Mouse (Mus musculus): ENCODE data around the gene Nipbl. TPM values are rescaled to one million over a fixed set of nuclear protein-coding genes. Genes with fewer than 3 reads are reported as not detected.
A peak's percentile ranks its signal among the peaks of the same experiment; 100 is the strongest.

Gene Nipbl
- total RNA-seq, 2 experiments from 2014 or later = 34.0 to 35.3 TPM

DNA sequence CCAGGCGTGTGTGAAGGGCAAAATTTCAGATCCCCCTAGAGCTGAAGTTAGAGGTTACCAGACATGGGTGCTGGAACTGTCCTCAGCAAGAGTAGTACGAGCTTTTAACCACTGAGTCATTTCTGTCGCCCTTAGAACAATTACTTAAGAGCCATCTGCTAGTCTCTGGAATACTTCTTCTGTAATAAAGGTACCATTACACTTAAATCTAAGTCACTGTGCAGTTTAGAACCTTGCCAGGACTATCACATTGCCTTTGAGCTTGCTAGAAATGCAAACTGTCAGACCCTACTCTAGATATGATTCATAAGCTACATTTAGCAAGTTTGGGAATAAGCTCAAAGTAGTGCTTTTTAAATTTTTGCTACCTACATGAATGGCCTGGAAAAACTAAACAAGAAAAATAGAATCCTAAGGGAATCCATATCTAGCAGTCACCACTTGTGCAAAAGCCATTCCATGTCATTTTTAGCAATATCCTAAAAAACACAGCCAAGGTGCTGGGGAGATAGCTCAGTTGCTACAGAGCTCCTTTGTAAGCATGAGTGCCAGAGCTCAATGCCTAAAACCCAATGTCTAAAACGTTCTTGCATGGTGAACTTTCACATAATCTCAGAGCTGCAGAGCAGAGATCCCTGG, 27.6 kb downstream of the Nipbl start:
- DNase-seq = no peak

DNA sequence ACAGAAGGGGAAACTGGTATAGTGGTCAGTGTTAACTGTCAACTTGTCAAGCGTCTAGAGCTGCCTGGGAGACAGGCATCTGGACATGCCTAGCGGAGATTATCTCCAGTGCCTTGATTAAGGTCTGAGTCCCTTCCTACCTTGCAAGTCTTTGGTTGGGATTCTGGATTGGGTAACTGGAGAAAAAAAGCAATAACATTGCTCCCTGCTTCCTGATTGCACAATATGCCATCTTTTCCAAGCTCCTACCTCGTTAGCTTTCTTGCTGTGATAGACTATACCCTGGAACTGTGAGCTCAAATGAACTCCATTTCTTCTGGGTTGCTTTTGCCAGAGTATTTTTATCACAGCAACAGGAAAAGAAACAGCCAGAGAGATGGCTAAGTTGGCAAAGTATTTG, 30.9 kb downstream of the Nipbl start:
- DNase-seq = no peak

DNA sequence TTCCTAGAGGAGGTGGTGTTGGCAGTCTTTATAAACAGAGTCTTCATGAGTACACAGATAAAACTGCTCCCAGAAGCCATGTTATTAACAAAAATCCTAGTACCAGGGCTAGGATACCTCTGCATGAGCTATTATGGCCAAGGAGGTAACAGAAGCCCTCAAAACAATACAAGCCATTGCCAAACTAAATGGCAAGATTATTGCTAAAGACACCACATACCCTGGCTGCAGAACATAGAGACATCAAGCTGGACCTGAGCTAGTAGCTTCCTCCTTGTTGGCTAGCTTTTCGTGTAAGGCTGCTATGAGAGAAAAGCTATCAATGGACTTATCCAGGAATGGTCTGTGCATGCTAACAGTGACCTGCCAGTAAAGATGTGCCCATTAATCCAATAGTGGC, 32.4 kb downstream of the Nipbl start:
- no peak for DNase-seq

DNA sequence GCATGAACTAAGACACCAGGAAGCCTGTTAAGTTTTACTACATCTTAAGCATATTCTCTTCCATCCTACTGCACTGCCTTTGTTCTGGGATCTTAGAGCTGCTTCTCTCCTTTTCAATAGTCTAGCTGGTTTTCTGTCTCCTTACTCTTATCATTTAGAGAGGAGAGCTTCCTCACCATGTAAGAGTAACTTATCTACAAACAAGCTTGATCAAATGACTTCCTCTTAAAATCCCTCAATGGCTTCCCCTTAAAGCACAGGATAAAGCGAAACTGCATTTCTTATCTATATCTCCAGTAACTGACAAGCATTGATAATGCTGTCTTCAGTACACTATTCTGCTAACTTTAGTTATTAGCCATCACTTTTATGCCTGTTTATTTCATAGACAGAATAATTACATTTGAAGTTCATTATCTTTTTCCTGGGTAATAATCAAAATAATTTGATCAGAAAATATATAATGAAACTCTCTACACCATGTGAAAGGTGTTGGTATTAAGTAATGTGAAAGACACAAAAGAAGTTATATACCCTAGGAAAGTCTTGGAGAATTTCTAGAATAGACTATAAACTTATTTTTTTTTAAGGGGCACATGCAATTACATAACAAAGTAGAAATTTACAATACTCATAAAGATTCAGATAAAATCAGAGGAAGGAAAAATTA, 33.0 kb downstream of the Nipbl start:
- DNase-seq = no peak

DNA sequence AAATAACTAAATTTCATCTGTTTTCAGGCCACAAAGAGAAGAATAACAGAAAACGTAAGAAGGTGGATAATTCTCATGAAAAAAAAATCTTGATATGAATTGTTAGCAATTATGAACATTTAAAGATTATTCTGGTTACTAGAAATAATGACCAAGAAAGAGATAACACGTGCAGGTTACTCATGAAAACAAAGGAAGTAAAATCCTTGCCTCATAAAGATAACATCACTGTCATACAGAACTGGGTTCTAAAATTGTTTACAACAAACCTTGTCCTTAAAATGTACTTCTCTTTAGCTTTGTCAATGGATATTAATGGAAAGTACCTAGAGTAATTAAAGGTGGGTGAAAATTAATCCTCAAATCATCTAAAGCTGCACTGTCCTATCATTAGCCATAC, 37.2 kb downstream of the Nipbl start:
- DNase-seq = no peak

DNA sequence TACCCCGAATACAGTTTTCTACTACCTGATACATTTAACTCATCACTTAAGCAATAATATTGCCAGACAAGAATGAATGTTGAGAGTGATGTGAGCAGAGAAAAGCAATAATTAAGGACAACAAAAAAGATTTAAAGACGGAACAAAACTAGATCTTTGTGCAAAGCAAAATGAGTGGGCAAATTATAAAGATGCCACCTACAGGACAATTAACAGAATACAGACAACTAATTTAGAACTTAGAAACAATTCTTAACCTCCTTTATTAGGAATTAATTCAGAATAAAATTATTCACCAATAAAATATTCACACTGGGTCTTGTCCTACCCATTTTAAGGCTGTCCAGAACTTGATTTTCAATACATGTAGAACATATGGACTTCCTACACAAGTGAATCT, 38.0 kb downstream of the Nipbl start:
- DNase-seq = no peak

DNA sequence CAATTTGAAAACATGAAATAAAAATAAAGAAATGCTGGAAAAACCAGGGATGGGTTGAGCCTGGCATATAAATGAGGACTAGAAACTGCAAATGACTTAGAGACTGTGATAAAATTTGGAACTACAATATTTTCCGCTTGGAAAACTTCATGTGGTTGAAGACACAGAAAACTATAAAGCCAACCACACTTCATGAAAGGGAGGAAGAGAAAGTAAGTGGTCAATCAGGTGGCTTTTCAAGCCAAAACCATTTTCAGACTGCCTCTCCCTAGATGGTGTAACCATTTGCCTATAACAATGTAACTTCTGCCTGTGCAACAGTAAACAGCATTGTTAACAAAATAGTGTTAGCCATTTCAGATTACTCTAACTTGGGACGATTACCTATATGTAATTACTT, 41.7 kb downstream of the Nipbl start:
- no peak for DNase-seq

DNA sequence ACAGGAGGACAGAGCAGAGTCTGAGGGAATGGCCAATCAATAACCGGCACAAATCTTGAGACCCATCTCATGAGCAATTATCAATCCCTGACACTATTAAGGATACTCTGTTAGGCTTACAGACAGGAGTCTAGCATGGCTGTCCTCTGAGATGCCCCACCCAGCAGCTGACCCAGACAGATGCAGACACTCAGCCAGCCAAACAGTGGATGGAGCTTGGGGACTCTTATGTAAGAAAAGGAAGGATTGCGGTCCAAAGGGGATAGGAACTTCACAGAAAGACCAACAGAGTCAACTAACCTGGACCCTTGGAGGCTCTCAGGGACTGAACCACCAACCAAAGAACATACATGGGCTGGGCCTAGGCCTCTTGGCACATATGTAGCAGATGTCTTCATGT, 42.7 kb downstream of the Nipbl start:
- no peak for DNase-seq

DNA sequence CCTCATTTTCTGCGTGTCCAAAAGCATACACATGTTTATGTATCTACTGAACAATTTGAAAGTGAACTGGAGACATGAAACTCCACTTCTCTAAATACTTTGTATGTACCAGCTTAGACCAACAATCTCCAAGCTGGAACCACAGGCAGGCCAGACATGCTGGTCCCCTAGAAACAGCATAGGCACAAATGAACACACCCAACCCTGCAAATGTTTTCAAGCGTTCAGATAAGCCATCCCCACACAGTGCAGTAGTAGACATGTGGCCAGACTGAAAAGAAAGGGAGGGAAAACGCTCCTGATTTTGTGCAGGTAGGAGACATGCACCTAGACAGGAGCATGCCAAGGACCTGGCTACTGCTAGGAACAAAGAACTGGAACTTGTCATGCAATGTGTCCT, 52.5 kb downstream of the Nipbl start:
- no peak for DNase-seq

DNA sequence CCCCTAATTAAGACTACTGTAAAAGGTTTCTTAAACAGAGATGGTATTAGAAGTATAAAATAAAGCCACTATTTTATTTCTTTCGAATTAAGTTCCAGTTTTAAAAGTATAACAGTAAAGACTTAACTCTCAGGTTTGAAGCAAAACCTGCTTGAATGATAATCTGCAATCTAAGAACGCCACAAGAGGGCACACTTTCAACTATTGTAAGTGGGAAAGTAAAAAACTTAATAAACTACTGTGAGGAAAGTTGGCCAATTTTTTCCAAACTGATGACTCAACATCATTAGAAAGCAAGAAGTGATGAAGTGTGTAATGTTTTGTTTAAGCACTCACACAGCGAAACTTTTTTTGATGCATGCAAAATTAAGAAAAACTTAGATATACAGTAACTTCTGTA, 62.0 kb downstream of the Nipbl start:
- peak; percentile 44 for DNase-seq

DNA sequence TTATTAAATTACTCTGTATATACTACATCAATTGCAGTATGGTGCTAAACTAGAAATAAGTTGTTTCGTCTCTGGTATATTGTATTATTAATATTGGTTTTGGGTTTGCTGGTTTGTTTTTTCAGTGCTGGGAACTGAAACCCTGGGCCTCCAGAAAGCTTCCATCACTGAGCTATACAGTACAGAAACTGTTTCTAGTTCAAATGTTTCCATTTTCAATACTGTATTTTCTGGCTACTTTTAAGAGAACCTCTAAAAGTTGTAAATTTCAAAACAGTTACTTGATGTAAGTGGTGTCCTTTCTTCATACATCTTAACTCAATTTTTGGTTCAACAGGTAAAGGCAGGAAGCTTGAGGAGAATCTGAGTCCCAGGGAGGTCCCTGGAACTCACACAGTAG, 68.6 kb downstream of the Nipbl start:
- DNase-seq = no peak

DNA sequence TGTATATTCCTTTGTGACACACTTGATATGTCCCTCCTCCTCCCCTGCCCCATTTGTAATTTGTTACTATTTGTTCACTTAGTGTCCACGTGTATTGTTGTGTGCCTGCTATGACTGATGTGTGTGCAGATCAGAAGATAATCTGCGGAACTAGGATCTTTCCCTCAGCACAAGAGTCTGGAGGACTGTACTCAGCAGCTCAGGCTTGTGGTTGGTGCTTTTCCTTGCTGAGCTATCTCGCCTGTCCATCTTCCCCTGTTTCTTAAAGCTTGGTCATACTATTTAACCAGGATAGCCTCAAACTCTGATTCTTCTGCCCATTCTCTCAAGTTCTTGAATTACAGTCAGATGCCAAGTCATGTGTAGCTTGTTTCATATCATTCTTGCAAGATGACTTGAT, 69.5 kb downstream of the Nipbl start:
- no peak for DNase-seq

DNA sequence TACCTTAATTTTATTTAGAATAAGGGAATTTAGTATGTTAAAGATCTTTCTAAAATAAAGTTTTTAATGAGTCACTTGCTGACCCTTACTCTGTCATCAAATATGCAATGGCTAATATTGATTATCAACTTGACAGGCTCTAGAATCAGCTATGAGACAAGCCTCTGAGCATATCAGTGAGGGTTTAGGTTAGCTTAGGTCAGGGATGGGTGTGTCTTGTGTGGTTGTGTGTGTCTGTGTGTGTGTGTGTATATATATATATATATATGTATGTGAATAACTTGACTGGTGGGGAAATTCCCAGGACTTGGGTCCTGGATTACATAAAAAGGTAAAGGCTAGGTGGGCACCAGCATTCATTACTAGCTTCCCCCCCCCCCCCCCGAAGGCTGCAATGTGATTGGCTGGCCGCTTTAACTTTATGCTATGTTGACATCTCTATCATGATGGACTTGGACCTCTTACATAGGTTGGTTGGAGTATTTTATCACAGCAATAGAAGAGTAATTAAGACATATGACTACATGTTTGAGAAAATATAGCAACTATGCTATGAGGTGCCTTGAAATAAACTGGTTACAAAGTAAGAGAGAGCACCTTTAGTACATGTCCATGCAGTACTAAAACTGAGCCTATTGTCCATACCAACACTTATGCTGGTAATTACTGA, 97.0 kb downstream of the Nipbl start:
- DNase-seq = no peak

DNA sequence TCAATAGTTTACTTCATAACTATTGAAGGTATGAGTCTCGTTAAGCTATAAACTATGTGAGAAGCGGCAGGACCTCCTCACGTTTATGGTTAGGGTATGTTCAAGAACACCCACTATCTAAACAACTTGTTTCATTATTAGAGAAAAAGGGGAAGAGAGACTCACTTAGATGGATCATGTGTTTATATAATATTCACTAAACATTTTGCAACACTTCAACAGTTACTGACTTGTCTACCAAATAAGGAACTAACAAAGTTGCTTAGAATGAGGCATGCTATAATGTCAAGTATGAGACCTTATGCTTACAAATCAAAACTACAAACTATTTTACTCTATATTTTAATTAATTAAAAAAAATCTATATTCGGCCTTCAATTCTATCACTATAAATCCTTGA, 103.7 kb downstream of the Nipbl start:
- DNase-seq = no peak

DNA sequence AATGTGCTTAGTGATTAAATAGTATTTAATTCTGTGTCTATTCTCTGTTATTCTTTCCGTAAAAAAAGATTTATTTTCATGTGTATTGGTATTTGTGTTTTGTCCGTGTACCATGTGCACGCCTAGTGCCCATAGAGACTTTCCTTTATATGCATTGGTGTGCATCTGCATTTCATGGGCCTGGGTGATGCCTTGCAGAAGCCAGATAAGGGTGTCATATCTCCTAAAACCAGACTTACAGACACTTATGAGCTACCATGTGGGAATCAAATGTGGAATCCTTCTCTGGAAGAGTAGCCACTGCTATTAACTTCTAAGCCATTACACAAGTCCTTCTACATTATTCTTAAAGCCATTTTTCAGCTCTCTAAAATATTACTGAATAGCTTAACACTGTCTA, 112.7 kb downstream of the Nipbl start:
- DNase-seq = no peak

DNA sequence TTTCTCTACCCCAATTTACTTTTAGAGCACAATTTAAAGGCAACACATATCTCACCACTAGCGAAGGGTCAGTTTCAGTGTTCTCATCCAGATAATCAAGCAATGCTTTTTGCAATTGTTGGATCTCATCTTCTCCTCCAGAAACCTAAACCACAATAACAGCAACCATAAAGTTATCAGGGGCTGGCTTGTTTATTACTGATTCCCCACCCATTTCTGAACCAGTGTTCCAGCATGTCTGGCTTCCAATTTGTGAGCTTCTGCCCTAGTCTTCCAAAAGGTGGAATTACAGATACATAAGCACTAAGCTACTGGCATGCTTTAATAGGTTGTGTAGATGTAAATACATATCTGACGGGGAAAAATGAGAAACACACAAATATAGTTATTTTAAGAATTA, 118.6 kb downstream of the Nipbl start:
- DNase-seq = no peak

DNA sequence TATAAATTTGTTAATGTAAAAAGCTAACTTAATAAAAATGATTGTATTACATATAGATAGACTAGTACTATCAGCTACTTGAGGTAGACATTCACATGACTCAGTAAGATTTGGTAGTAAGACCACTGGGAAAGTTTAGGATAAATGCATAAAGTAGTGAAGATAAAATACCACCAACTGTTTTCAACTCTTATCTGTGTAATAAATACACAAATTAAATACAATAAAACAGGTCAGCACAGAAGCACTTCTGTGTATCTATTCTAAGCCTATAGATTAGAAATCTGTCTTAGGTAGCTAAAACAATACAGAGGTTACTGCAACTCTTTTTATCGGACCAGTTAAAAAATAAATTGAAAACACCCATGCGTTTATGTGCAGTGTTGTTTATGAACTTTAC, 119.4 kb downstream of the Nipbl start:
- DNase-seq = no peak

DNA sequence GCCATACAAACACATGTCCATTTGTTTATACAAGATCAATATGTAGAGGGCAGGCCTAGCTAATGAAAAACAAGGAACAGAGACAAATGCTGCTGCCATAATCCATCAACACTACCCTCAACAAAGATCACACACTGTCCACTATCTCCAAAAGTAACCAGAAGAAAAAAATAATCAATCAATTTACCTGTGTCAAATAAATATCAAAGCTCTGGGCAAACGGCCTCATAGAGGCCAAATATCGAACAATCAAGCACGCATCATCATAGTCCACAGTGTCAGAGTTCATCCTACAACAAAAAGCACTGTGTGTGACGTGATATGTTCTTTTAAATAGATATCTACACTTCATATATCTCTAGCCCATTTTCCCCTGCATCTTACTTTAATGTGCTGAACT, 120.2 kb downstream of the Nipbl start:
- DNase-seq = no peak

DNA sequence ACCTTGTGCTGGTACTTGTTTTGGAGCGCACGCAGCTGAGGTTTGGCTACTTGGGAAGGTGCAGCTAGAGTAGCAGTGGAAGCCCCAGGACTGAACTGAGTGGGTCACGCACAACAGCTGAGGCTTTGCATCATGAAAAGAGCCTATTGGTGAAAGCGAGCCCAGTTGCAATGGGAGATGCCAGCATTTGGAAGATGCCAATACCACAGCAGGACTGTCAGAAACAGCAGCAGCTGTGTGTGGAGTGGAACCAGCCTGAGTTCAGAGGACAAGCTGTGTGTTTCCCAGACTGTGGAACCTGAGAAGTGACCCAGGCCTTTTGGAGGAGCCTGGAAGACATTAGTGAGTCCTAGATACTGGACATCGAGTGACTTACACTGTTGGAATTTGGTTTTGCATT, 122.8 kb downstream of the Nipbl start:
- DNase-seq = no peak

DNA sequence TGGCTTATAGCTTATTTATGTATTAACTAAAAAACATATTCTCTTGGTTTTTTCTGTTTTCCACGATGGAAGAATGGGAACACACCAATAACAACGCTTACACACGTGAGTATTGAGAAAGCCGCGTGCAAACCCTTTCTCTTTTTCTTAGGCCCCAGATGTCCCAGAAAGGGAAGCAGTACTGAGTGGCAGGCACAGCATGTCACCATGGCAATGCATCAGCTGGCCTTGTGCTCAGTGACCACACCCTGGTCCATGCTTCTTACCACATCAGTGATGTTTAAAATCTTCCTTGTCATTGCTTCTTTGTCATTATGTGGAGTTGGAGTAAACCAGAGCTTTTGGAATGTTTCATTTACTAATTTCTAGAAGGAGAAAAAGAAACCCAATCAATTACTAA, 125.1 kb downstream of the Nipbl start:
- DNase-seq = no peak

DNA sequence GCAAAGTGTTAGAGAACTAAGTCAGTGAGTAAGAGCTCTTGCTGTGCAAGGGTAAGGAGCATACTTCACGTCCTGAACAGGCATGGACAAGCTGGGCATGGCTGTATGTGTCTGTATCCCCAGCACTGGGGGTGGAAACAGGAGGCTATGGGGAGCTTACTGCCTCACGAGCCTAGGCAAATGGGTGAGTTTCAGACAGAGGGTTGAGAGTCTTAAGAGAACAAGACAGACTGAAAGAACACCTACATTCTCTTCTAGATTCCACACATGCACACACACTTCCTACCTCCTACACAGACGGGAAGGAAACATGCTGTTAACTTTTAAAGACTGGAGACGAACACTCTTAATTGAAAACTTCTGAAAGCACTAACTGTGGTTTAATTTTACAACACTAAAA, 126.9 kb downstream of the Nipbl start:
- no peak for DNase-seq

DNA sequence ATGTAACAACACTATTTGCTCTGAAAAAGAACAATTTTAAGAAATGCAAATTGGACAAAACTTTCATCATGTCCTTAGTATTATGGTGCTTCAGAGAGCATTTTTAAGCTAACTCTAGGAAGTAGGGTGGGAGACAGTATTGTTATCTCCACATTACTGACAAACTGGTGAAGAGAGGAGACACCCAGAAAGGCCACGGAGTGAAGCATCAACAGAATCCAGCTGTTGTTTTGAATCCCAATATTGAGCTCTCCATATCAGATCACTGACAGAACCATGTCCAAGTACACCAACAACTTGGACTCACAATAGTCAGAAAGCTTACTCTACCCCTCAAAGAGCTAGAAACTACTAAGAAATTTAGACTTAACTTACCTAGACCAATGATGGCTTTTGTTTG, 138.8 kb downstream of the Nipbl start:
- DNase-seq = no peak

DNA sequence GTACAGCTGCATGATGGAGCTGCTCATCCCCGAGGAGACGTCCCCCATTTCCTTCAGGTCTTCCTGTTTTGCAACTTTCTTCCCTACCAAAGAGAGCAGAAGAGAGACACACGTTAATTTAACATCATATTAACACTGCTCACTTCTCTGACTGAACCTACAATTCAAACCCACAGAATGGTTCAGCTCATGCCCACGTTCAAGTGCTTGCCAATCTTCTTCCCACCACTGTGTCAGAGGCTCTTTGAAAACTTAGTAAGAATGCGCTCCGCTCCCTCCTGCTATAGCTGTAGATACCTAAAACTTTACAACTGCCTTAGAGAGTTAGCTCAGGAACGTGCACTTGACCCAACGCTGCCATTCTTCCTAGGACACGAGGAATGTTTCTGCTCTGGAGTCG, 141.3 kb downstream of the Nipbl start:
- DNase-seq = no peak

DNA sequence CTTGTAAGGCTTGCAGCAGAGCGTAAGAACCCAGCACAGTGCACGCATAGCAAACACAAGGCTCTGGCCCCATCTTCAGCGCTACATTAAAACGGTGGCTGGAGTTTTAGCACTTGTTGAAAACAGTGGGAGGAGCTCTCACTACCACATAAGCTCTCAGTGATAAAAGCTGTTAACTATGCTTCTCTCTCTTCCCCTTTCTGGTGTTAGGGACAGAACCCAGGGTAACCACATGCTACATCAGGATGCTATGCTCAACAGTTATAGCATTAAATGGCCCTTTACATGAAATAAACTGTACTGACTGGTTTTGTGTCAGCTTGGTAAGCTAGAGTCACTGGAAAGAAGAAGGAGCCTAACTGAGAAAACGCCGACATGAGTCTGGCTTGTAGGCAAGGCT, 150.1 kb downstream of the Nipbl start:
- DNase-seq = no peak

All from heart, postnatal 4 days (tissue).